Mouse (Mus musculus) kidney, embryonic 14.5 days (tissue): ENCODE measurements around the gene Klk10. TPM values are rescaled to one million over a fixed set of nuclear protein-coding genes. Genes with fewer than 3 reads are reported as not detected.

ENCODE experiments used
- ATAC-seq: fragments of 200-750 bp; cut with Nextera tagmentation; 2 replicates; pipeline ENCODE4 v1.8.0; 2017; ENCODE audit warnings: moderate number of reproducible peaks, mild to moderate bottlenecking, moderate TSS enrichment, moderate library complexity; ENCODE audit not compliant: low FRiP score, low TSS enrichment
- H3K27ac ChIP-seq: fragments of 300-500 bp; sonication (generic); 2 replicates; pipeline ENCODE4 v1.5.1; 2014; ENCODE audit warnings: low read depth, mild to moderate bottlenecking, low read length, moderate library complexity, mixed read lengths
- H3K27me3 ChIP-seq: fragments of 300-500 bp; sonication (generic); 2 replicates; pipeline ENCODE4 v1.6.1; 2014; ENCODE audit warnings: mild to moderate bottlenecking, low read length; ENCODE audit not compliant: control insufficient read depth, insufficient read depth
- H3K36me3 ChIP-seq: fragments of 300-500 bp; sonication (generic); 2 replicates; pipeline ENCODE4 v1.6.1; 2014; ENCODE audit warnings: low read length, mixed read lengths; ENCODE audit not compliant: control insufficient read depth, insufficient read depth
- H3K4me1 ChIP-seq: fragments of 300-500 bp; sonication (generic); 2 replicates; pipeline ENCODE4 v1.6.1; 2014; ENCODE audit warnings: low read length, mixed read lengths; ENCODE audit not compliant: control insufficient read depth, insufficient read depth
- H3K4me2 ChIP-seq: fragments of 300-500 bp; sonication (generic); replicated peaks from 2 replicates; pipeline ENCODE4 v1.6.1; 2014; ENCODE audit warnings: low read depth, mild to moderate bottlenecking, low read length
- H3K4me3 ChIP-seq: fragments of 300-500 bp; sonication (generic); 2 replicates; pipeline ENCODE4 v1.5.1; 2014; ENCODE audit warnings: mild to moderate bottlenecking, low read length
- H3K9ac ChIP-seq: fragments of 300-500 bp; sonication (generic); 2 replicates; pipeline ENCODE4 v1.6.1; 2014; ENCODE audit warnings: low read depth, mild to moderate bottlenecking, low read length, moderate library complexity
- H3K9me3 ChIP-seq: fragments of 300-500 bp; sonication (generic); 2 replicates; pipeline ENCODE4 v1.6.1; 2016; ENCODE audit warnings: low read length; ENCODE audit not compliant: control insufficient read depth
- WGBS: fragments of 180-500 bp; shearing (Covaris S2); extraction: QIAGEN DNeasy Blood & Tissue Kit; methylation state at CpG from one replicate; pipeline ENCODE4 v1.1.7; 2014; 5-methylcytosine and 5-hydroxymethylcytosine counted together
- polyA plus RNA-seq: library from polyadenylated mRNA; unstranded; fragments of >200 nt; fragmentation: Nextera tagmentation; extraction: Ambion mirVana; gene quantifications from 2 replicates; pipeline ENCODE4 v1.2.1, GENCODE M21; 2014

The Klk10 gene
- polyA plus RNA-seq, 1 experiment from 2014 or later, result 1.3 TPM

- peaks cover 7% of the 10 kb centered on the region; the same call in 1 of the 2 replicates for H3K27me3 ChIP-seq
- H3K27ac ChIP-seq, result no peak overlapping the region
- no peak for ATAC-seq
- no peaks in the 10 kb centered on the region for H3K36me3 ChIP-seq
- no peak overlapping the region for H3K4me3 ChIP-seq
- H3K9ac ChIP-seq, result no peak overlapping the region
- 80% methylated on average over 7 of the region's 7 CpGs for WGBS
- H3K9me3 ChIP-seq, result no peaks in the 10 kb centered on the region
- H3K4me1 ChIP-seq, result peaks cover 10% of the 10 kb centered on the region
- H3K4me2 ChIP-seq, result no peak overlapping the region
Measured at GRCm38 (mm10) chr7:43799876-43800275, 19.0 kb downstream of the Klk10 start.

- 43% methylated on average over 5 of the region's 5 CpGs for WGBS
- Histone ChIP-seq H3K27me3 (no peaks in the 10 kb centered on the region), H3K9ac (no peak within 1 kb of the TSS), H3K27ac (no peak within 1 kb of the TSS), H3K9me3 (no peaks in the 10 kb centered on the region), H3K4me3 (no peak within 1 kb of the TSS), H3K4me2 (no peak within 1 kb of the TSS), H3K4me1 (no peaks in the 10 kb centered on the region), H3K36me3 (no peaks in the 10 kb centered on the region)
- ATAC-seq, result no peak
Measured at GRCm38 (mm10) chr7:43810994-43811393, 30.2 kb downstream of the Klk10 start, which contains the start of gene Klk7. Gene Klk7, plus strand, starts transcription at chr7:43811294.

GRCm38 (mm10) chr7:43815211-43815610, 34.4 kb downstream of the Klk10 start:
- H3K4me1 ChIP-seq, result no peaks in the 10 kb centered on the region
- no peak overlapping the region for H3K4me3 ChIP-seq
- no peak overlapping the region for H3K9ac ChIP-seq
- H3K27ac ChIP-seq, result no peak overlapping the region
- H3K36me3 ChIP-seq, result no peaks in the 10 kb centered on the region
- H3K9me3 ChIP-seq, result no peaks in the 10 kb centered on the region
- no peak overlapping the region for H3K4me2 ChIP-seq
- 89% methylated on average over 7 of the region's 7 CpGs for WGBS
- no peaks in the 10 kb centered on the region for H3K27me3 ChIP-seq
- no peak for ATAC-seq

GRCm38 (mm10) chr7:43816746-43817145, 35.9 kb downstream of the Klk10 start:
- no peak overlapping the region for H3K27ac ChIP-seq
- ATAC-seq, result no peak
- H3K4me2 ChIP-seq, result no peak overlapping the region
- no peak overlapping the region for H3K4me3 ChIP-seq
- H3K36me3 ChIP-seq, result no peaks in the 10 kb centered on the region
- no peaks in the 10 kb centered on the region for H3K4me1 ChIP-seq
- H3K27me3 ChIP-seq, result no peaks in the 10 kb centered on the region
- H3K9me3 ChIP-seq, result no peaks in the 10 kb centered on the region
- H3K9ac ChIP-seq, result no peak overlapping the region

- Histone ChIP-seq H3K9me3 (no peaks in the 10 kb centered on the region), H3K36me3 (no peaks in the 10 kb centered on the region), H3K4me3 (no peak overlapping the region), H3K27ac (no peak overlapping the region), H3K27me3 (no peaks in the 10 kb centered on the region), H3K9ac (no peak overlapping the region), H3K4me1 (no peaks in the 10 kb centered on the region), H3K4me2 (no peak overlapping the region)
- no peak for ATAC-seq
- WGBS, result 88% methylated on average over 7 of the region's 7 CpGs
Measured at GRCm38 (mm10) chr7:43821581-43821980, 40.7 kb downstream of the Klk10 start.

GRCm38 (mm10) chr7:43824199-43824598, 43.4 kb downstream of the Klk10 start, which contains the start of gene Klk6:
Gene Klk6, plus strand, starts transcription at chr7:43824499.
- no peak for ATAC-seq

GRCm38 (mm10) chr7:43826056-43826455, 45.2 kb downstream of the Klk10 start:
- H3K27ac ChIP-seq, result no peak overlapping the region
- no peak for ATAC-seq
- no peak overlapping the region for H3K4me2 ChIP-seq
- WGBS, result 82% methylated on average over 5 of the region's 5 CpGs
- H3K9me3 ChIP-seq, result no peaks in the 10 kb centered on the region
- no peaks in the 10 kb centered on the region for H3K27me3 ChIP-seq
- H3K36me3 ChIP-seq, result no peaks in the 10 kb centered on the region
- H3K9ac ChIP-seq, result no peak overlapping the region
- no peaks in the 10 kb centered on the region for H3K4me1 ChIP-seq
- H3K4me3 ChIP-seq, result no peak overlapping the region

More at GRCm38 (mm10) chr7:43824199-43824598, 43.4 kb downstream of the Klk10 start, which contains the start of gene Klk6:
- no peaks in the 10 kb centered on the region for H3K27me3 ChIP-seq
- no peaks in the 10 kb centered on the region for H3K36me3 ChIP-seq
- H3K4me1 ChIP-seq, result no peaks in the 10 kb centered on the region
- WGBS, result 88% methylated on average over 10 of the region's 10 CpGs
- H3K4me3 ChIP-seq, result no peak within 1 kb of the TSS
- no peak within 1 kb of the TSS for H3K27ac ChIP-seq
- no peak within 1 kb of the TSS for H3K9ac ChIP-seq
- H3K4me2 ChIP-seq, result no peak within 1 kb of the TSS
- H3K9me3 ChIP-seq, result no peaks in the 10 kb centered on the region

- WGBS, result 87% methylated on average over 4 of the region's 4 CpGs
- Histone ChIP-seq H3K4me2 (no peak overlapping the region), H3K9ac (no peak overlapping the region), H3K36me3 (no peaks in the 10 kb centered on the region), H3K27ac (no peak overlapping the region), H3K4me3 (no peak overlapping the region), H3K9me3 (no peaks in the 10 kb centered on the region), H3K4me1 (no peaks in the 10 kb centered on the region), H3K27me3 (no peaks in the 10 kb centered on the region)
- no peak for ATAC-seq
Measured at GRCm38 (mm10) chr7:43827706-43828105, 46.9 kb downstream of the Klk10 start.

GRCm38 (mm10) chr7:43829006-43829405, 48.2 kb downstream of the Klk10 start:
- H3K36me3 ChIP-seq, result no peaks in the 10 kb centered on the region
- 86% methylated on average over 8 of the region's 8 CpGs for WGBS
- no peaks in the 10 kb centered on the region for H3K9me3 ChIP-seq

More at GRCm38 (mm10) chr7:43829006-43829405, 48.2 kb downstream of the Klk10 start:
- Histone ChIP-seq H3K4me2 (no peak overlapping the region), H3K27me3 (no peaks in the 10 kb centered on the region), H3K4me1 (no peaks in the 10 kb centered on the region), H3K9ac (no peak overlapping the region), H3K27ac (no peak overlapping the region), H3K4me3 (no peak overlapping the region)
- no peak for ATAC-seq
